Mouse (Mus musculus): Measurements from ENCODE around the gene Zc3hc1. TPM values are rescaled to one million over a fixed set of nuclear protein-coding genes. Genes with fewer than 3 reads are reported as not detected.
"Not testable (repeated sequence)": the region's sequence is repeated elsewhere in the genome, so short reads cannot be mapped to it uniquely, and the experiment has no call there.

Zc3hc1 gene
- 10 to 100 TPM; 24.8 to 25.4 TPM for total RNA-seq (2021)
- long read RNA-seq, experiment 1, transcript Zc3hc1-201 (10 exons, 1,824 nt) = major isoform, 74 of 80 reads
- long read RNA-seq, experiment 1, partial matches to known transcripts = 4 of 80 reads
- long read RNA-seq, experiment 1, other reads (novel, unspliced or antisense) = 2 of 80 reads
- long read RNA-seq, experiment 2, transcript Zc3hc1-201 (10 exons, 1,824 nt) = major isoform, 71 of 80 reads
- long read RNA-seq, experiment 2, partial matches to known transcripts = 4 of 80 reads
- long read RNA-seq, experiment 2, other reads (novel, unspliced or antisense) = 3 of 80 reads

DNA sequence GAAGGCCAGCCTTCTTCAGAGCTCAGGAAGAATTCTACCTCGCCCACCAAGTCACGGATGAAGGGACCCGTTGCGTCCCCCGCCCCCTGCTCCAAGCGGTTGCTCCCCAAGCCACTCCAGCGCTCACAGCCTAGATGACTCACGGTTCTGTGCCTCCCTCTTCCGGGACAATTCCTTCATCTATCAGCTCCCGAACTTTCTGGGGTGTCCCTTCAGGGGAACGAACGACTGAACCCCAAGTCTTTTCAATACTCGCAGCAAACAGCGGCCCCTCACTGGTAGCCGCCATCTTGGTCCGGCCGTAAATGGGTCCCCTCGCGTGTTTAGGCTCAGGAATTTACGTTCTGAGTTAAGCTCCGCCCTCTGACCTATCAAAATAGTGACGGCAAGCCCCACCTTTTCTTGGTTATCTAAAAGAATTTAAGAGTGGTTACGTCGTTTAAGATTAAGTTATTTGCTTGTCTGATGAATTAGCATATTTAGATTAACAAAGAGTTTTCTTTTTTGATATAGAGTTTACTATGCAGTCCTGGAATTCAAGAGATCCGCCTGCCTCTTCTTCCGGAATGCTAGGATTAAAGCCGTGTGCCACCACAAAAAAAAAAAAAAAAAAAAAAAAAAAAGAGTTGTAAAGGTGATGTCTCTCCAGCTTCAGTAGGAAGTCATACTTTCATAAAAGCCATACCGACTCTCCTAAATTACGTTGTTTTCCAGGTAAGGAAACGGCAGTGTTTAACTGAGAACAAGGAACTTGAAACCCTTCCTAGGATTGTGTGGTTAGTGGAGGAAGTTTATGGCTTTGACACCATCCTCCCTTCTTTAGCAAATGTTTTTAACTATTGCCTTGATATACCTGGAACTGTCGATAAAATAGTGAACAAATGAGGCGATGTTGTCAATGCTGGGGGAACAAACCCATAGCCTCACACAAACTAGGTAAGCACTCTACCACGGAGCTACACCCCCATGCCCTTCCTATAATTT lies at the start of gene Zc3hc1:
Gene Zc3hc1, minus strand, starts transcription at position 315 of the 984 bp plus-strand sequence.
- DNase-seq (ENCODE audit: low spot score in 2 of 2) = peak; percentile 36 to 62

DNA sequence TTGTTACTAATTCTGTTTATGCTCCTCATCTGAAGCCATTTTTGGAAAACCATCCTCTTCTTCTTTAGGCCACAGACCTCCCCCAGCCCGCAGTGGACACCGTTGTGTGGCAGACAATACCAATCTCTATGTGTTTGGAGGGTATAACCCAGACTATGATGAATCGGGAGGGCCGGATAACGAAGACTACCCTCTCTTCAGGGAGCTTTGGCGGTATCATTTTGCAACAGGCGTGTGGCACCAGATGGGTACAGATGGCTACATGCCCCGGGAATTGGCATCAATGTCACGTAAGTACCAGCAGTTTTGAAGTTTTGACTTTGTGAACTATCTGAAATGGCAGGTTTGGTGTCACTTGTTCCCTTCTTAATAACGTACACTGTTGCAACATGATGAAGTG lies 48.7 kb upstream of the Zc3hc1 start:
- peak in 1 of 2 experiments; percentile 7 for DNase-seq (ENCODE audit: low spot score in 2 of 2)

DNA sequence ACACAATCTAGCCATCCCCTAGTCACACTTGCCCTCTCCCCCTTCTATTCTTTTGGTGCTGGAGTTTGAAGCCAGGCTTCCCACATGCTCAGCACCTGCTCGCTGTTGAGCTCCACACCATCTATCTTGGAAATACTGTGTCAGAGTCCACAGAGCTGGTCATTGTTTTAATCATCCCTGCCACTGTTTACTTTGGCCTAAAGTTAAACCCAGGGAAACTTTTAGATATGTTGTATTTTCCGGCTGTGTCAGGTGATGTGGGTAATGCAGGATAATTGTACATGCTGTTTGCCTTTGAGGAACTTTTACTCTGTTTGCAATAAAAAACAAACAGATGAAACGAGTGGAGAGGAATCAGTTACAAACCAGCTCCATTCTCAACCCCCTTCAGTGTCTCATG lies 46.2 kb upstream of the Zc3hc1 start:
- DNase-seq (ENCODE audit: low spot score in 2 of 2) = peak in 1 of 2 experiments; percentile 1

DNA sequence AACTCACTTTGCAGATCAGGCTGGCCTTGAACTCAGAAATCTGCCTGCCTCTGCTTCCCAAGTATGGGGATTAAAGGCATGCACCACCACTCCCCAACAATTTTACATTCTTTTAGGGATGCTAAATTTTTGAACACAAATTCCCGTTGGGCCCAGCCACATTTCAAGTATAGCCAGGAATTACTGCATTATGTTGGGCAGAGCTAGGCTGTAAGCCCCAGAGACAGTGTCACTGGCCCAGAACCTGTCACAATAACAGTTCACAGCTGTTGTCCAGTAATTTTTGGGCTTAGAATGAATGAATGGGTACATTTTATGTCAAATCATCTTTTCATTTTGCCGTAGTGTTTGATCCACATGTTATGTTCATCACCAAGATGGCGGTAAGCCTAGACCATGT lies 45.6 kb upstream of the Zc3hc1 start:
- peak in 1 of 2 experiments; percentile 11 for DNase-seq (ENCODE audit: low spot score in 2 of 2)

DNA sequence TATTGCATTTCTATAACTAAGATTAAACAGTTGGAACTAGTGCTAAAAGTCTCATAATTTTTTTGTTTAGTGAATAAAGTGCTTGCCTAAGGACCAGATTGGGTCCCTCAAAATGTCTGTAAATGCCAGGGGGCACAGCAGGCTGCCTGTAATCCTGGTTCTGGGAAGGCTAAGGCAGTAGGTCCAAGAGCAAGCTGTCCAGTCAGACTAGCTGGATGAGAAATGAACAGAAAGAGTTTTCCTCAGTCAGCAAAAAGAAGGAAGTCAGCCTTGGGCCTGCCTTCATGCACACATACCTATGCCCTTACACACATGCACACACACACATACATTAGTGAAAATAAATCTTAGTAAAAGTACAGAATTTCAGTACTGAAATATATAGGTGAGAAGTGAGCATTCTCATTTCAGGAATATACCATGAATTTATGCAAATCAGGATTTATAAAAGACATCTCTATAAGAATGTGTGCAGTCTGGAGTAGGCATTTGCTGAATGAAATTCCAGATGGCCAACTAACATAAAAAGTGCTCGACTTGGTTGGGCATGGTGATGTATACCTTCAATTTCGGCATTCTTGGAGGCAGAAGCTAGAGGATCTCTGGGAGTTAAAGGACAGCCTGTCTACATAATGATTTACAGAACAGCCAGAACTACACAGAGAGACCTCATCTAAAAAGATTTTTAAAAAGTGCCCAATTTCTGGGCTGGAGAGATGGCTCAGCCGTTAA lies 41.8 kb upstream of the Zc3hc1 start:
- no peak for DNase-seq (ENCODE audit: low spot score in 2 of 2)

DNA sequence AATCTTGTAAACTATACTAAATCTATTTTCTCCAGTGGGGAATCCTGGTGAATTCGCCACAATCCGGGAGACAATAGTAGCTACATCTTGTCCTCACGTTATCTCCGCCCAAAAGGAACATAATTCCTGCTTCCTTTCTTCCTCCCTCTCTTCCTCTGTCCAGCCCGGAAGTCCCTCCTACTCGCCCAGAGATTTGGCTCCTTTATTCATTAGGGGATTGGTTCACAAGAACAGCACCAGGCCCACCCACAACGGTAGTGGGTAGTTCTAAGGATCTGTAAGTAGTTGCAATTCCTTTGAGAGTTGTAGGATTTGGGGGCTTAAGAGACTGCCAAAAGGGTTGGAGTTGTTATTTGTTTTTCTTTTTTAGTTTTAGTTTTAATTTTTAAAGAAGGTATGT lies 26.0 kb upstream of the Zc3hc1 start:
- DNase-seq (ENCODE audit: low spot score in 2 of 2) = no peak

DNA sequence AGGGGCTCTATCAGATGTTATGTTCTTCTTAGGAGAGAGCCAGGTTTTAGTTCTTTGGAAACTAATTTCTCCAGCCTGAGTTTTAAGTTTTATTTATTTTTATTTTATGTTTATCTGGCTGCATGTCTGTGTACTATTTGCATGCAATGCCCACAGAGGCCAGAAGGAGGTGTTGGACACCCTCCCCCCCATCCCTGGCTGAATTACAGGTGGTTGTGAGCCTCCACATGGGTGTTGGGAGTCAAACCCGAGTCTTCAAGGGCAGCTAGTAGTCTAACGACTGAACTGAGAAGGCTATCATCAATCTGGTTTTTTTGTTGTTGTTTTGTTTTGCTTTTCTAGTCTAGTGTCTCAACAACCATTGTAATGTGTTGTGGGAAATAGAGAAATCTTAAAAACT lies 25.3 kb upstream of the Zc3hc1 start:
- no peak for DNase-seq (ENCODE audit: low spot score in 2 of 2)

DNA sequence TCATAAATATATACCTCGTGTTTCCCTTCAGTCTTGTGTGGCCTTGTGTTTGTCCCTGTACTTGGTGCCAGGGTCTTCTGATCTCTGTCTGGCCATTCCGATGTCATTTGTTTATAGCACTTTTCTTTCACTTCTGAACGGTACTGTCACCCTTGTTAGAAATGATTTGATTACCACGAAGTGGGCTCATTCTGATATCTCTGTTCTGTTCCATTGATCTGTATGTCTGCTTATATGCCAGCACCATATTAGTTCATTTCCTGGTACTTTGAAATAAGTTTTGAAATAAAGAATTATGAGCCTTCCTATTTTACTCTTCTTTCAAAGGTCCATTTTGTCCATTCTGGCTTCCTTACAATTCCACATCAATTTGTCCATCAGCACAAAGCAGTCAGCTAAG lies 20.5 kb upstream of the Zc3hc1 start:
- DNase-seq (ENCODE audit: low spot score in 2 of 2) = no peak

DNA sequence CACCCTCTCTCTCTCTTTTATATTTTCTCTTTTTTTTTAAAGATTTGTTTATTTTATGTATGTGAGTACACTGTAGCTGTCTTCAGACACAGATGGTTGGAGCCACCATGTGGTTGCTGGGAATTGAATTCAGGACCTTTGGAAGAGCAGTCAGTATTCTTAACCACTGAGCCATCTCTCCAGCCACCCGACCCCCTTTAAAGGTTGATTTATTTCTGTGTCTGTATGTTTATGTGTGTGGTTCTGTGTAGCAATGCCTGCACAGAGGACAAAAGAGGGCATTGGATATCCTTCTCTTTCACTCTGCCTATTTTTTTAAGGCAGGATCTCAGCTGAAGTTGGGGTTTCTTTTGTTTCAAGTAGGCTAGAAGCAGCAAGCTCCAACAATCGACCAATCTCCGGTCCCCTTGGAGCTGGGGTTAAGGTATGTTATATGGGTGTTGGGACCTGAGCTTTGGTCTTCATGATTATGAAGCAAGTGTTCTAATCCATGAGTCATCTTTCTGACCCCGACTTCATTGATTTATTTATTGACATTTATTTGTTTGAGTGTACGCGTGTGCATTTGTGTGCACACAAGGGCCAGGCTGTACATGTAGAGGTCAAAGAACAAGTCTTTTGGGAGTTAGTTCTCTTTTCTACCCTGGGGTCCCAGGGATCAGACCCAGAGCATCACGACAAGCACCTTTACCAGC lies 18.7 kb upstream of the Zc3hc1 start:
- DNase-seq (ENCODE audit: low spot score in 2 of 2) = no peak

DNA sequence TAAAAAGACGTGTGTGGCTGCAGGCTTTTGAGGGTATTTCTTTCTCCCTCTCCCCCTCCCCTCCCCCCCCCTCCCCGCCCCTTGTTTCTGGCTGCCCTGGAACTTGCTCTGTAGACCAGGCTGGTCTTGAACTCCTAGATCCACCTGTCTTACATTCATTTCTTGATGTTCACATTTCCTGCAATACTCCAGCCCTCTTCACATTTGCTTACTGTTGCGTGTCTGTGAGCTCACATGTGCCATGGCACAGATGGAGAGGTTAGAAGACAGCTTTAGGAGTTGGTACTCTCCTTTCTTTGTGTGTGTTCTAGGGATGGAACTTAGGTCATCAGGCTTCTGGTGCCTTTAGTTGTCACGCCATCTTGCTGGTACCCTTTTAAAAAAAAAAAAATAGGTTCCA lies 17.4 kb upstream of the Zc3hc1 start:
- no peak for DNase-seq (ENCODE audit: low spot score in 2 of 2)

DNA sequence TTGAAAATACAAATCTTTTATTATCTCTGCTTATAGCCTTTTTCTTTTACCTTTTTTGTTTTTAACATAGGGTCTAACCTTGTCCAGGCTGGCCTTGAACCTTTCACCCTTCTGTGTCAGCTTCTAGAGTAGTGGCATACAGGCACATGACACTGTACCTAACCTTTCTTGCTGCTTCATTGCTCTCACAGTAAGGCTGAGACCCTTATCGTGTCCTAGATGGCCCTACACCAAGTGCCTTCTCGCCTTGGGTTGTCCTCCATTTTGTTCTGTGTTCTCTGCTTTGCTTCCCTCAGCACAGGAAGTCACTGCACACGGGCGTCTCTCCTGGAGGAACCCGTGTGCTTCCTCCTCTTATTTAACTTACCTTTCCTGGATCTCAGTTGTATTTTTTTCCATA lies 13.8 kb upstream of the Zc3hc1 start:
- DNase-seq (ENCODE audit: low spot score in 2 of 2) = no peak

DNA sequence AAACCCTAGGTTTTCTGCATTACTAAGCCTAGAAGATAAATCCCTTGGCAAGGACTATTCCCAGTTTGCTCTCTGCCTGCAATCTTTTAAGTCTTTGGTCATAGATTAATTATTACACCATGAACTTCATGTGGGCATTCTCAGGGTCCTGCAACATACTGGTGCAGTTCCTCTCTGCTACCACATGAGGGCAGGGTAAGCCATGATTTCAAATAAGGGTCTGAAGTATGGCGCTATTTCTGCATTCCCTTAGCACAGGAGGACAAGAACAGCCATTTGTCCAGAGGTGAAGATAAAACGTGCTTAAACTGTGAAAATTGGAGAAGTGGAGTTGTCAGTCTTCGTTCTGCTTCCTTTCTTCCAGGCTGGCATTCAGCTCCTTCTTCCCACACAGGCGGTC lies 12.6 kb upstream of the Zc3hc1 start:
- peak in 1 of 2 experiments; percentile 31 for DNase-seq (ENCODE audit: low spot score in 2 of 2)

DNA sequence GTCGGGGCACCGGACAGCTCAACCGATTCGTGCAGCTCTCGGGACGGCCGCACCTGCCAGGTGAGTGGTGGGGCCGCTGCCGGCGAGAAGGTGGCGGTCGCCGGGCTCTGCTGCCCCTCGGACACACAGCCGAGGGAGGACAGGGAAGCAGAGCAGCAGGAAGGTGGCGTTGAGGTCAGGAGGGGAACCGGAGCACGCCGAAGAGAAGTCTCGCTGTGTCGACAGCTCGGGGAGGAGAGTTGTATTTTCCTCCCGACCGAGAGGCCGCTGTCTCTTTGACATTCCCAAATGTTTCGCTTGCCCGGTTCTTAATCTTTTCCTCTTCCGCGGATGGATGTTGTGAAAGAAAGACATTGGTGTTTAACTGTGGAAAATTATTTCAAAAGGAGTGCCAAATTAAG lies 11.3 kb upstream of the Zc3hc1 start:
- DNase-seq (ENCODE audit: low spot score in 2 of 2) = no peak

DNA sequence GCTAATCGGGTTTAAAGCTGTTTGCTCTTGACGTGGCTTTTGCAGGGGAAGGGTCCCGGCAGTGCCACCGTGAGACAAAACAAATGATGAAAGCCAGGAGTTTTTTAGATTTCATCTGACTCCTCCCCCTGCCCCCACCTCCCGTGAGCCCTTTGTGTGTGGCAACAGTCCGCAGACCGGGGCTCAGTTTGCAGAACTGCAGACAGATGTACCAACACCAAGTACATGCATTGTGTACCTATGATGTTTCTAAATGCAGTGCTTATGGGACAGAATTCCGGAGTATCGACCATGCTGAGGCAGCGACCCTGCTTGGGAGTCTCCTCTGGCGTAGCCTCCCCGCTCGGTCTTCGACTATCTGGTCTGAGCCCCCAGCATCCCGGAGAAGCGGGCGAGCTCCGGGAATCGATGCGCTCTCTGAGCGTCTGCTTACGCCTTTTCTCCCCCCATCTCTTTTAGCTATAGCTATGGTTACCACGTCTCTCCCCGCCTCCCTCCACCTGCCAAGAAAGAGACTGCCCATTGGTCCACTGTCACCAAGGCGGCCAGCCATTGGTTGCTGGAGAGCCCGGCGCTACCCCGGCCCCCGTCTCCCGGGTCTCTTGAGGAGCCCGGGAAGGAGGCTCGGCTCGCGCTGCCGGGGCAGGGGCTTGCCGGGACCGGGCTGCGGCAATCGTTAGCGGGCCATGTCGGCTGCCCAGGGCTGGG lies 10.6 kb upstream of the Zc3hc1 start, which contains the start of gene Klhdc10:
Gene Klhdc10, plus strand, starts transcription at position 561 of the 708 bp plus-strand sequence.
- peak; percentile 97 to 98 for DNase-seq (ENCODE audit: low spot score in 2 of 2)

DNA sequence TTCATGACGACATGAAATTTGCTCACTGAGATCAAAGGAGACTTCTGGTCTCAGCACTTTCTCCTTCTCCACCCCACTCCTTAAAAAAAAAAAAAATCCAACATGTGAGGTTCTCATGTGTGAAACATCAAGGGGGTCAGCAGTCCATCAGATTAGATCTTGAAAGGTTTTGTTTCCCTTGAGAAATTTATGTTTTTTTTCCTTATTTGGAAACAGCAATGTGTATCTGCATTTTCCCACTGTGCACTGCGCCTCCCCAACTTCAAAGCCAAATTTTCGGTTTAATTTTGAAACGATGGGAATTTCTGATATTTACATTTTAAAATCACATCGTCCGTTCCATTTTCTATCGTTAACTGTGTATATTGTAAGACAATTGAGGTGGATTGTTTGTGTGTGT lies 9.9 kb upstream of the Zc3hc1 start:
- no peak for DNase-seq (ENCODE audit: low spot score in 2 of 2)

DNA sequence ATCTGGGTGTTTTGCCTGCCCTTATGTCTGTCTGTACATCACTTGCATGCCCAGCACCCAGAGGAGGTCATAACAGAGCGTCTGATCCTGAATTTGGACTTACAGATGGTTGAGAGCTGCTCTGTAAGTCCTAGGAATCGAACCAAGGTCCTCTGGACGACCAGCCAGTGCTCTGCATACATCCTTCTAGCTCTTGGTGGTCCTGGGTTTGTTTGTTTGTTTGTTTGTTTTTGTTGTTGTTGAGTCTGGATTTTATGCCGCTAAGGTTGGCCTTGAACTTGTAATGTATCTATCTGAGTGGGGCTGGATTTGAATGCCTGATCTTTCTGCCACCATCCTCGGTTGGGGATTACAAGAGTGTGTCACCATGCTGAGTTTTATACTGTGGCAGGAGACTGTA lies 9.3 kb upstream of the Zc3hc1 start:
- no peak for DNase-seq (ENCODE audit: low spot score in 2 of 2)

DNA sequence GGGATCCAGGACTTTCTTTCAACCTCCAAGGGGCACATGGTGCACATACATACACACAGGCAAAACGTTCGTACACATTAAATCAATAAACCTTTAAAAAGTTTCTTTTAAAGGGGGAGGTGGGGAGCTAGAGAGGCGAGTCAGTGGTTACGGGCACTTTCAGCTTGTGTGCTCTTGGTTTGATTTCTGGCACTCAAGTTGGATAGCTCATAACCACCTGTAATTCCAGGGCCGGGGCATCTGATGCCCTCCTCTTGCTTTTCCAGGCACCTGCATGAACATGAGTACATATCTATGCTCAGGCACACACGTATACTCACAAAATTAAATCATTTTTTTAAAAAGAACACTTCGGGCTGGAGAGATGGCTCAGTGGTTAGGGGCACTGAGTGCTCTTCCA lies 1.2 kb upstream of the Zc3hc1 start:
- DNase-seq (ENCODE audit: low spot score in 2 of 2) = no peak

DNA sequence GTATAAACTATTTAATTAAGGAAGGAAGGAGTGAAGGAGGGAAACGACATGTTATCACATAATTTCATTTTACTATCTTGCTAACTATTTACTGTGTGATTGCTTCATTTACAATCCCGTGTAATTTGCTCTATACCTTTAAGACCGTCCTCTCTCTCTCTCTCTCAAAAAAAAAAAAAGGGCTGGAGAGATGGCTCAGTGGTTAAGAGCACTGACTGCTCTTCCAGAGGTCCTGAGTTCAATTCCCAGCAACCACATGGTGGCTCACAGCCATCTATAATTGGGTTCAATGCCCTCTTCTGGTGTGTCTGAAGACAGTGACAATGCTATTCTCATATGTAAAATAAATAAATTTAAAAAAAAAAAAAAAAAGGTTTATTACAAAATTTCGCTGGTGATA lies 557 bp downstream of the Zc3hc1 start:
- DNase-seq (ENCODE audit: low spot score in 2 of 2) = not testable (repeated sequence)

DNA sequence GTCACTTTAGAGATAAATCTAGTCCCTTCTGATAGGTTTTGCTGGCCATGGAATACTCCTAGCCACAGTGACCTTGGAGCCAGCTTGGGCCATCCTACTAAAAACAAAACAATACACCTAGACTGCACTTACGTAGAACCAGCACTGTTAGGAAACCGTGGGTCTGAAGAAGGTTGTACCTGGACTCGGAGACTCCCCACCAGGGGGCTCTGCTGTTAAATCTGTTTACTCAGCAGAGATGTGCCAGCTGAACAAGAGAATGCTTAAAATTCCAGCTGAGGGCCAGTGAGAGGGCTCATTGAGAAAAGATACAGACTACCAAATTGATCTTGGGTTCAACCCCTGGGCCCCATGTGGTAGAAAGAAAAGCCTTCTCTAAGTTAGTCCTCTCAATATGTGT lies 9.7 kb downstream of the Zc3hc1 start:
- DNase-seq (ENCODE audit: low spot score in 2 of 2) = peak in 1 of 2 experiments; percentile 22

DNA sequence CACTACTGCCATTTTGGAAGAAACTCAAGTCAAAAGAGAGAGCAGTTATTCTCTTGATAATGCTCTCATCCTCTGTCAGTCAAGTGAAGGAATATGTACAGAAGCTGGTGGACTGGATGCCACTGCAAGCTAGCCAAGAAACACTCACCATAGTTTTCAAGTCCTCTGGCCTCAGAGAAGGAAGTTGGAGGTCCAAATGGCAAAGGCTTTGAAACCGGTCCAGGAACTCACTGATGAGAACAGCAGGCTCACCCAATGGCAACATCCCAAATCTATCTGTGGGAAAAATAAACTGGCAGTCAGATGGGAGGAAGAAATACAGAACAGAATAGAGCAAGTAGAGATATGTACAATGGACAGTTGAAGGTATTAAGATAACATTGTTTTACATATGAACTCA lies 15.0 kb downstream of the Zc3hc1 start:
- peak in 1 of 2 experiments; percentile 36 for DNase-seq (ENCODE audit: low spot score in 2 of 2)

Measured in gastrocnemius, postnatal 4 days (tissue).